Mouse (Mus musculus): Measurements from ENCODE around the gene Gabra4. TPM values are rescaled to one million over a fixed set of nuclear protein-coding genes. Genes with fewer than 3 reads are reported as not detected.
"Not testable (repeated sequence)": the region's sequence is repeated elsewhere in the genome, so short reads cannot be mapped to it uniquely, and the experiment has no call there.

The Gabra4 gene
- polyA plus RNA-seq, 1 experiment = 10.8 TPM

GRCm38 (mm10) chr5:71604128-71604690 is 53.9 kb downstream of the Gabra4 start:
- no peak overlapping the region for H3K27ac ChIP-seq (ENCODE audit: insufficient read depth, low read length)
- 47% methylated on average over 8 of the region's 8 CpGs for WGBS
- DNase-seq = no peak

GRCm38 (mm10) chr5:71595321-71595720 is 62.8 kb downstream of the Gabra4 start:
- DNase-seq = no peak
- TF ChIP-seq CTCF (IDR thresholded peaks at IDR 0.05; ENCODE audit: borderline replicate concordance, insufficient read depth, low read depth, low read length) = no peak
- TF ChIP-seq POLR2A (IDR thresholded peaks at IDR 0.05; ENCODE audit: borderline replicate concordance, insufficient read depth, low read length) = no peak
- Histone ChIP-seq H3K27me3 (ENCODE audit: control insufficient read depth, insufficient read depth, low read length) (no peaks in the 10 kb centered on the region), H3K27ac (ENCODE audit: insufficient read depth, low read length) (no peak overlapping the region), H3K4me1 (ENCODE audit: control insufficient read depth, insufficient read depth, low read length) (no peaks in the 10 kb centered on the region), H3K4me3 (replicated peaks; ENCODE audit: insufficient read depth, low read depth, low read length) (no peak overlapping the region)
- 89% methylated on average over 2 of the region's 2 CpGs for WGBS

More at GRCm38 (mm10) chr5:71604128-71604690, 53.9 kb downstream of the Gabra4 start:
- Histone ChIP-seq H3K27me3 (ENCODE audit: control insufficient read depth, insufficient read depth, low read length) (no peaks in the 10 kb centered on the region), H3K4me1 (ENCODE audit: control insufficient read depth, insufficient read depth, low read length) (no peaks in the 10 kb centered on the region), H3K4me3 (replicated peaks; ENCODE audit: insufficient read depth, low read depth, low read length) (no peak overlapping the region)
- no peak for TF ChIP-seq POLR2A (IDR thresholded peaks at IDR 0.05; ENCODE audit: borderline replicate concordance, insufficient read depth, low read length)
- TF ChIP-seq CTCF (IDR thresholded peaks at IDR 0.05; ENCODE audit: borderline replicate concordance, insufficient read depth, low read depth, low read length) = no peak

GRCm38 (mm10) chr5:71593745-71594255 is 64.3 kb downstream of the Gabra4 start:
- TF ChIP-seq POLR2A (IDR thresholded peaks at IDR 0.05; ENCODE audit: borderline replicate concordance, insufficient read depth, low read length) (no peak), CTCF (IDR thresholded peaks at IDR 0.05; ENCODE audit: borderline replicate concordance, insufficient read depth, low read depth, low read length) (no peak)
- 91% methylated on average over 2 of the region's 2 CpGs for WGBS
- Histone ChIP-seq H3K4me3 (replicated peaks; ENCODE audit: insufficient read depth, low read depth, low read length) (no peak overlapping the region), H3K27ac (ENCODE audit: insufficient read depth, low read length) (no peak overlapping the region), H3K27me3 (ENCODE audit: control insufficient read depth, insufficient read depth, low read length) (no peaks in the 10 kb centered on the region), H3K4me1 (ENCODE audit: control insufficient read depth, insufficient read depth, low read length) (no peaks in the 10 kb centered on the region)
- DNase-seq = no peak

GRCm38 (mm10) chr5:71571646-71572237 is 86.4 kb downstream of the Gabra4 start:
- 65% methylated on average over 9 of the region's 9 CpGs for WGBS
- Histone ChIP-seq H3K27me3 (ENCODE audit: control insufficient read depth, insufficient read depth, low read length) (no peaks in the 10 kb centered on the region), H3K4me3 (replicated peaks; ENCODE audit: insufficient read depth, low read depth, low read length) (no peak overlapping the region), H3K4me1 (ENCODE audit: control insufficient read depth, insufficient read depth, low read length) (no peaks in the 10 kb centered on the region), H3K27ac (ENCODE audit: insufficient read depth, low read length) (no peak overlapping the region)
- TF ChIP-seq CTCF (IDR thresholded peaks at IDR 0.05; ENCODE audit: borderline replicate concordance, insufficient read depth, low read depth, low read length) (no peak), POLR2A (IDR thresholded peaks at IDR 0.05; ENCODE audit: borderline replicate concordance, insufficient read depth, low read length) (no peak)
- DNase-seq = peak in 1 of 2 experiments; percentile 1

GRCm38 (mm10) chr5:71548079-71548478 is 110.0 kb downstream of the Gabra4 start, which contains the start of gene Cox7b2:
Cox7b2 (minus strand) TSS chr5:71548205.
- TF ChIP-seq CTCF (IDR thresholded peaks at IDR 0.05; ENCODE audit: borderline replicate concordance, insufficient read depth, low read depth, low read length) (no peak), POLR2A (IDR thresholded peaks at IDR 0.05; ENCODE audit: borderline replicate concordance, insufficient read depth, low read length) (no peak)
- Histone ChIP-seq H3K27ac (ENCODE audit: insufficient read depth, low read length) (no peak within 1 kb of the TSS), H3K4me1 (ENCODE audit: control insufficient read depth, insufficient read depth, low read length) (no peaks in the 10 kb centered on the region), H3K27me3 (ENCODE audit: control insufficient read depth, insufficient read depth, low read length) (no peaks in the 10 kb centered on the region), H3K4me3 (replicated peaks; ENCODE audit: insufficient read depth, low read depth, low read length) (no peak within 1 kb of the TSS)
- DNase-seq = no peak
- 92% methylated on average over 10 of the region's 10 CpGs for WGBS

GRCm38 (mm10) chr5:71545554-71545953 is 112.6 kb downstream of the Gabra4 start:
- Histone ChIP-seq H3K27ac (ENCODE audit: insufficient read depth, low read length) (no peak overlapping the region), H3K27me3 (ENCODE audit: control insufficient read depth, insufficient read depth, low read length) (no peaks in the 10 kb centered on the region), H3K4me1 (ENCODE audit: control insufficient read depth, insufficient read depth, low read length) (no peaks in the 10 kb centered on the region), H3K4me3 (replicated peaks; ENCODE audit: insufficient read depth, low read depth, low read length) (no peak overlapping the region)
- peak; percentile 2; the same call in 1 of the 2 replicates for TF ChIP-seq CTCF (IDR thresholded peaks at IDR 0.05; ENCODE audit: borderline replicate concordance, insufficient read depth, low read depth, low read length)
- TF ChIP-seq POLR2A (IDR thresholded peaks at IDR 0.05; ENCODE audit: borderline replicate concordance, insufficient read depth, low read length) = no peak
- DNase-seq = peak in 1 of 2 experiments; percentile 5

GRCm38 (mm10) chr5:71525486-71525885 is 132.6 kb downstream of the Gabra4 start:
- H3K4me3 ChIP-seq (replicated peaks; ENCODE audit: insufficient read depth, low read depth, low read length); DNase-seq; H3K27me3 ChIP-seq (ENCODE audit: control insufficient read depth, insufficient read depth, low read length); H3K27ac ChIP-seq (ENCODE audit: insufficient read depth, low read length); H3K4me1 ChIP-seq (ENCODE audit: control insufficient read depth, insufficient read depth, low read length): not testable (repeated sequence)
- 64% methylated on average over 13 of the region's 15 CpGs for WGBS

Other genes with a start within 250 kb of the Gabra4 start
- 1.8 and 1.9 TPM in 2 replicates for gene Cox7b2, start 110.1 kb downstream of the Gabra4 start, polyA plus RNA-seq (2012; rRNA removed)
- gene Gabrb1, start 195 bp downstream of the Gabra4 start, polyA plus RNA-seq (2012; rRNA removed) = 10.1 and 10.4 TPM in 2 replicates